Mouse (Mus musculus): ENCODE results near the gene Tm9sf3. TPM values are rescaled to one million over a fixed set of nuclear protein-coding genes. Genes with fewer than 3 reads are reported as not detected.

Gene Tm9sf3
- polyA plus RNA-seq, 1 experiment from 2014 or later: 93.0 TPM

DNA sequence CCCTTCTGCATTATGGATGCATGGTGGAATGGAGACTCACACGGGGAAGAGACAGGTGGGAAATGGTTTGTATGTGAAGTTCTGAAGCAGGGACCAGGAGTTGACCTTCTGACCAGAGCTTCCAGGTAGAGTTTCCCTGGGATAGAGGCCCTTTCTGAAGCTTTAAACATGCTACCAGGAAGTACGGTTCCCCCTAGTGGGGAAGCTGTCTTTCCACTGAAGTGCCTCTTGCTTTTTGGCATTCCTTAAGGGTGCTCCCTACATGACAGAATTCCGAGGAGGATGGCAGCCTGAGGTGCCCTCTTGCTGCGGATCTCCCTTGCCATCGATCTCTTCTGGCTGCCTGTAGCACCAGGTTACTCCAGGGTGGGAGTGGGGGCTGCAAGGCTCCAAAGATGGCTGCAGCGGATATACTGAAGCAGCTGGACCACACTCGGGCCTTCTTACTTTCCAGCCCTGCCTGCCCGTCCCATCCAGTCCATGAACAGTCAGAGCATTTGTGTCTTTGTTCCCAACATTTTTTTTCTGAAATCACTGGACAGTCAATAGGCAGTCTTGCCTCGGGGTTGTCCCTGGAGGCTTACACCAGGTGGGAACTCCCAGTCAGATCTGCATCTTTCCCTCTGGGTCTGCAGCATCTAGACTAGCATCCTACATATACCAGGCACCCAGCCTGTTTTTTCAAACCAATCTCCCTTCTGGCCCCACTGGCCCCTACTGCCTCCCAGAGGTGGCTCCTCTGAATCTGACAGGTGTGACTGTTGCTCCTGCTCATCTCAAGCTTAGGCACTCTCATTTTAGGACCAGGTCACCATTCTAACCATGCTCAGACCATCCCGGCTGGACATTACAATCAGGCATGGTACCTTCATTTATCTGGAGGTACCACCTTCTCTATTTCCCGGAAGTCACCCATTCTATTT is 59.4 kb downstream of the Tm9sf3 start:
- Histone ChIP-seq H3K27ac (no peak overlapping the region), H3K27me3 (replicated peaks) (peaks cover 66% of the 10 kb centered on the region), H3K9me3 (replicated peaks) (no peaks in the 10 kb centered on the region), H3K4me2 (no peak overlapping the region), H3K9ac (no peak overlapping the region), H3K4me1 (peaks cover 11% of the 10 kb centered on the region; the same call in 1 of the 2 replicates), H3K36me3 (peaks cover 4% of the 10 kb centered on the region; the same call in 1 of the 2 replicates), H3K4me3 (no peak overlapping the region)
- WGBS (ENCODE audit: insufficient replicate concordance): 54% methylated on average over 11 of the region's 11 CpGs
- no peak for ATAC-seq

DNA sequence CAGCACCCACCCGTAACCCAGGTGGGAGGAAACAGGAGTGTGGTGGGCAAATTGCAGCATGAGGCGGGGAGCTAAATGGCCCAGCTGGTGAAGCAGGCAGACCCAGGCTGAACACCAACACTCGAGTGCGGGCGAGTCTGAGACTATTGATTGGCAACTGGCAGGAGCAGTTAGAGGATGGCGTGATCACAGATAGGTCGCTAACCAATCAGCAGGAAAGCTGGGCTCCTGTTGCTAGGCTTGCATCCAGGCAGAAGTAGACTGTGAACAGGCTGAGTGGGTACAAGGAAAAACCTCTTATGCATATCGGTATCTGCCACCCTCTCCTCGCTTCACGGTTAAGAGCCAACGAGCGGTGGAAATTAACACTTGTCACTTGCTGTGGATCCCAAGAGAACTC is 66.2 kb downstream of the Tm9sf3 start:
- no peak for ATAC-seq
- Histone ChIP-seq H3K27ac (no peak overlapping the region), H3K27me3 (replicated peaks) (peaks cover 6% of the 10 kb centered on the region; the same call in 1 of the 2 replicates), H3K4me1 (no peaks in the 10 kb centered on the region), H3K4me3 (no peak overlapping the region), H3K4me2 (no peak overlapping the region), H3K36me3 (no peaks in the 10 kb centered on the region), H3K9me3 (replicated peaks) (no peaks in the 10 kb centered on the region), H3K9ac (no peak overlapping the region)
- WGBS (ENCODE audit: insufficient replicate concordance): 75% methylated on average over 12 of the region's 12 CpGs

DNA sequence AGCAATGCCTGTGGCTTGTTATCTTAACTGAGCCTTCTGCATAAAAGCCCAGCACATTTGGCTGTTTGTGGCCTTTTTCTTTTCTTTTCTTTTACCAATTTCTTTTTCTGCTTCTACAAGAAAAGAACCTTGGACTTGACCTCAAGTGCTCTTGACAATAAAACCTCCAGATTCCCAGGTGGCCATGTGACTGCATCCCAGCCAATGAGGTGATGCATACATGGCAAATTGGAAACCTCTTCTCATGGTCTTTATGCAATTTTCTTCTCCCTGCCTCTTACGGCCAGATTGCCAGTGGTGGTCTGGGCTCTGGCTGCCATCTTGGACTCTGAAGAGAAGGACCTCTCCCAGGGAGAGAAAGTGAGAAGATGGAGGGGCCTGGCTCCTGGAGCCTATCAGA is 70.4 kb downstream of the Tm9sf3 start:
- no peaks in the 10 kb centered on the region for H3K9me3 ChIP-seq (replicated peaks)
- no peak overlapping the region for H3K4me3 ChIP-seq
- no peaks in the 10 kb centered on the region for H3K27me3 ChIP-seq (replicated peaks)
- no peak for ATAC-seq
- H3K36me3 ChIP-seq: no peaks in the 10 kb centered on the region
- no peaks in the 10 kb centered on the region for H3K4me1 ChIP-seq
- H3K9ac ChIP-seq: no peak overlapping the region
- WGBS (ENCODE audit: insufficient replicate concordance): 71% methylated on average over 1 of the region's 1 CpGs
- no peak overlapping the region for H3K27ac ChIP-seq
- H3K4me2 ChIP-seq: no peak overlapping the region

DNA sequence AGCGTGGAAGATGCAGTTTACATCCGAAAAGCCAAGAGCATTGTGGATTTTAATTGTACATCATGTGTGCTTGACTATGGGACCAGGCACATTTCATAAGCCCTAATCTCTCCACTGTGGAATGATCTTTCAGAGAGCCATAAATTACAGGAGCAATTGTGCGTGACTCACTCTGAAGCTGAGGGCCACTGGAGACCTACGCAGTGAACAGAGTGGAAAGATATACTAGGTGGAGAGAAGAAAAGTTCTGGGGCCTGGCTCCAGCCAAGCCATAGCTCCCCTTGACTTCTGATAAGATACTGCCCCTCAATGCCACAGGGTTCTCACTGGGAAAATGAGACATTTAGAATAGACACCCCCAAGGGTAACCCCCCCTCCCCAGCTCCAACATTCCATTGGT is 70.8 kb downstream of the Tm9sf3 start:
- Histone ChIP-seq H3K4me2 (no peak overlapping the region), H3K9ac (no peak overlapping the region), H3K36me3 (no peaks in the 10 kb centered on the region), H3K27ac (no peak overlapping the region), H3K4me1 (no peaks in the 10 kb centered on the region), H3K27me3 (replicated peaks) (no peaks in the 10 kb centered on the region), H3K4me3 (no peak overlapping the region), H3K9me3 (replicated peaks) (no peaks in the 10 kb centered on the region)
- no peak for ATAC-seq
- 80% methylated on average over 4 of the region's 4 CpGs for WGBS (ENCODE audit: insufficient replicate concordance)

DNA sequence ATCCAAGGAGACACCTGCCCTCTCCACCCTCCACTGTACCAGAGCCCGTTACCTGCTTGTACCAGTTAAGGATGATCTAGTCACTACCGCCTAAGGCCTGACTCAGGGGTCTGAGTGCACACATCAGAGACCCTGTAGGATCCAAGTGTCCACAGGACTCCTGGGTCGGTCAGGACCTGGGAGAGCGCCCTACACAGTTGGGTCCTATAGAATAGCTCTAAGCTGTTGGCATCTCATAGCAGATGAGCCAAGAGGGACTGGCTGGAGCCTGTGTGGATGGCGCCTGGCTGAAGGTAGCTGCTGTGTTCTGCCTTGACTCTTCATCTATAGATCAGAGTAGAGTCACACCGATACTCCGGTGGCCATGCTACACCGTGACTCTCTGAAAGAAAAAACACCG is 72.1 kb downstream of the Tm9sf3 start:
- Histone ChIP-seq H3K36me3 (no peaks in the 10 kb centered on the region), H3K4me3 (no peak overlapping the region), H3K4me2 (no peak overlapping the region), H3K27me3 (replicated peaks) (no peaks in the 10 kb centered on the region), H3K4me1 (no peaks in the 10 kb centered on the region), H3K9ac (no peak overlapping the region), H3K27ac (no peak overlapping the region), H3K9me3 (replicated peaks) (no peaks in the 10 kb centered on the region)
- ATAC-seq: no peak
- whole genome bisulfite sequencing (ENCODE audit: insufficient replicate concordance): 66% methylated on average over 9 of the region's 9 CpGs

DNA sequence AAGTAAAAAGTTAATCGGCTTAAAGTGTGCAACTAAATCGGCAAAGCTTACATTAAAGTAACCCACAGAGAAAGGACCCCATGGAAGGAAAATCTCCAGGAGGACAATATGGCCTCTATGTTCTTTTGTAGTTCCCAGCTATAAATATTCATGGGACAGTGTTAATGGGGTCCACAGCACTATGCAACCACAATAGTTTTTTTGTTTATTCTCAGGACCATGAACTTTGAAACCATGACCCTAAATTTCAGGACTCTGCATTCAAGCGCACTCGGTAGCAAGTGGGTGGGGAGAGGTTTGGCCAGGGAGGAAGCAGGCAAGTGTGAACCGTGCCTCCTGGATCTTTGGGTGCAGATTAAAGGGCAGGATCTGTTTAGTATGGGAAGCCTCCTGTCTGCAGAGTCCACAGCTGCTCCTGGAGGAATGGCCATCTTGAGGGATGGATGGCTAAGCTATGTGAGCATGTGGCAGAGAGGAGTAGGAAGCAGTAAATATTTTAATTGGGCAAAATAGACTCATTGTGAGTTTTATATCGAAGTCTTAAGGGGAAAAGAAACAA is 72.8 kb downstream of the Tm9sf3 start:
- Histone ChIP-seq H3K4me1 (no peaks in the 10 kb centered on the region), H3K27me3 (replicated peaks) (no peaks in the 10 kb centered on the region), H3K4me2 (no peak overlapping the region), H3K9me3 (replicated peaks) (no peaks in the 10 kb centered on the region), H3K27ac (no peak overlapping the region), H3K9ac (no peak overlapping the region), H3K36me3 (no peaks in the 10 kb centered on the region), H3K4me3 (no peak overlapping the region)
- 62% methylated on average over 6 of the region's 6 CpGs for WGBS (ENCODE audit: insufficient replicate concordance)
- ATAC-seq: no peak

DNA sequence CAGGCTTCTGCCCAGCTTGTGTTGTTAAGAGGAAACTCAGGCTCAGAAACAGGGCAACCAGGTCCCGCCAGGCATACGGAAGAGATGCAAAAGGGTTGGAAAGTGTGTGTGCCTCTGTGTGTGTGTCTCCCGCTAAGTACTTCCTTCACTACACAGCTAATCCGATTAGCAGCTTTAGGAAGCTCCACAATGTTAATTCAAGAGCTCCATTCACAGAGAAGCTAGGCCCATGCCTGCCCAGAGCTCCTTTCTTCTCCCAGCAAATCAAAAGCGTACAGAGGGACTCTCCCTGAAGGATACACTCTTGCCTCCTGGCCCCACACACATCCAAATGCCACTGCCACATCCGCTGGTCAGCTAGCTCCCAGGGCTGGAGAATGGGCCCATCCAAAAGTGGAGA is 86.5 kb downstream of the Tm9sf3 start:
- H3K27ac ChIP-seq: no peak overlapping the region
- H3K4me1 ChIP-seq: no peaks in the 10 kb centered on the region
- no peak overlapping the region for H3K4me3 ChIP-seq
- no peaks in the 10 kb centered on the region for H3K27me3 ChIP-seq (replicated peaks)
- 28% methylated on average over 6 of the region's 6 CpGs for WGBS (ENCODE audit: insufficient replicate concordance)
- H3K9me3 ChIP-seq (replicated peaks): no peaks in the 10 kb centered on the region
- H3K4me2 ChIP-seq: no peak overlapping the region
- H3K36me3 ChIP-seq: no peaks in the 10 kb centered on the region
- no peak overlapping the region for H3K9ac ChIP-seq
- no peak for ATAC-seq

DNA sequence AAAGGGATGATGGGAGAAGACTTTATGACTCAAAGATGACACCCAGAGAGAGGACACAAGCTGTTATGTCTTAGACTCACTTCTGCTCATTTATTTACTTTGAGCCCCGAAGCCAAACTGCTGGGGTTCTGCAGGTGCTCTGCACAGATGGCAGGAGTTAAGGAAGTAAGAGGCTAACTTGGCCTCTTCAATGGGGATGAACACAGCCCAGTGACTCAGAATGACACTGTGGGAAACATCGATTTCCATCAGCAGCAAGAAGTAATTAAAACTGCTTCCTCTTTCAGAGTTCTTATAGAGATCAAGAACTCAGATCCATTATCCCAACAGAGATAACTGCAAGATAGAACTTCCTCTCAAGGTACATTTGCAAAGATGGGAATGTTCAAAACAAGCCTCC is 86.9 kb downstream of the Tm9sf3 start:
- Histone ChIP-seq H3K27ac (no peak overlapping the region), H3K4me2 (no peak overlapping the region), H3K9ac (no peak overlapping the region), H3K4me3 (no peak overlapping the region), H3K27me3 (replicated peaks) (no peaks in the 10 kb centered on the region), H3K4me1 (no peaks in the 10 kb centered on the region), H3K9me3 (replicated peaks) (no peaks in the 10 kb centered on the region), H3K36me3 (no peaks in the 10 kb centered on the region)
- WGBS (ENCODE audit: insufficient replicate concordance): 48% methylated on average over 2 of the region's 2 CpGs
- no peak for ATAC-seq

DNA sequence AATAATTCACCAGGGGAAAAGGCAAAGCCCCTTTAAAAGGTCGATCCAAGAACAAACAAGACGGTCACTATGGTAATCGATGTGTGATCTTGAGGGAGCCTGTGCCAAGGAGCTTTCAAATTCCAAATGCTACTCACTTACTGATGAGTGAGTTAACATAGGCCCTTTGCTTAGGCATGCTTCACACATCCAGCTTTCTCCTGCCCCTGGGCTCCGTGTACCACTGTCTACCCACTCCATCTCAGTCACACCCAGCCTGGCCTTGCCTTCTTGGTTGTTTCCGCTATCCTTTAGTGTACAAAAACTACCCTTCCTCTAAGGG is 97.9 kb downstream of the Tm9sf3 start:
- Histone ChIP-seq H3K27me3 (replicated peaks) (no peaks in the 10 kb centered on the region), H3K36me3 (no peaks in the 10 kb centered on the region), H3K4me1 (no peaks in the 10 kb centered on the region), H3K4me2 (no peak overlapping the region), H3K4me3 (no peak overlapping the region), H3K9me3 (replicated peaks) (no peaks in the 10 kb centered on the region), H3K9ac (no peak overlapping the region), H3K27ac (no peak overlapping the region)
- WGBS (ENCODE audit: insufficient replicate concordance): 77% methylated on average over 5 of the region's 5 CpGs
- no peak for ATAC-seq

DNA sequence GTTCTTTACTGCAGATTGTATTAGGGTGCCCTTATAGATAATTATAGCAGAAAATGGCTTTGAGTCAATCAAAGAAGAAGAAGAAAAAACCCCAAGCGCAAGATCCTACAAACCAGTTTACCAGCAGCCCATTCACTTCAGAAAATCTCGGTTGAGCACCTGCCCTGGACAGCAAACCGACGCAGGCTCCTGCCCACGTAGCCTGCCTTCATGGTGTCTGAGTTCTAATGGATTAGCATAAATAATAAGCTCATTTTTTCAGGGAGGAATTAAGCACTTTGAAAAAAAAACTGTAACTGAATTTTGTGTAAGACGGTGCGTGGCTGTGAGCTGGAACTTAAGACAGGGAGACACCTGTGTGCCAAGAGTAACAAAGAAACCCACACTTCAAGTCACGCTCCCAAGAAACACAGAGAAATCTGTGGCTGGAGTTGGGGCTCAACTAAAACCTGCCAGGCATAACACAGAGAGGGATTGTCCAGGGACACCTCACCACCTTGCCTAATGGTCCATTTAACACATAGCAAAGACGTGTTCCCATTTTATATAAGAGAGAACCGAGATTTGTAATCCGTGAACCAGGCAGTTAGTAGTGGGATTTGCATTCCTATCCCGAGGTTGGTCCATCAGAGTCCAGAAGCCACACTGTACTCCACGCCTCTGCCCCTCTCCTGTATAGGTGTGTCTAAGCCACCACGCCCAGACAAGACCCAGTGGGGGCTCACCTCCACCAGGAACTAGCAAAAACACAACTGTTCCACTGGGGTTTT is 98.5 kb downstream of the Tm9sf3 start:
- ATAC-seq: no peak
- WGBS (ENCODE audit: insufficient replicate concordance): 65% methylated on average over 14 of the region's 14 CpGs
- H3K27ac ChIP-seq: no peak overlapping the region
- no peaks in the 10 kb centered on the region for H3K9me3 ChIP-seq (replicated peaks)
- no peaks in the 10 kb centered on the region for H3K36me3 ChIP-seq
- H3K27me3 ChIP-seq (replicated peaks): no peaks in the 10 kb centered on the region
- H3K4me1 ChIP-seq: no peaks in the 10 kb centered on the region
- H3K9ac ChIP-seq: no peak overlapping the region
- no peak overlapping the region for H3K4me2 ChIP-seq
- H3K4me3 ChIP-seq: no peak overlapping the region

DNA sequence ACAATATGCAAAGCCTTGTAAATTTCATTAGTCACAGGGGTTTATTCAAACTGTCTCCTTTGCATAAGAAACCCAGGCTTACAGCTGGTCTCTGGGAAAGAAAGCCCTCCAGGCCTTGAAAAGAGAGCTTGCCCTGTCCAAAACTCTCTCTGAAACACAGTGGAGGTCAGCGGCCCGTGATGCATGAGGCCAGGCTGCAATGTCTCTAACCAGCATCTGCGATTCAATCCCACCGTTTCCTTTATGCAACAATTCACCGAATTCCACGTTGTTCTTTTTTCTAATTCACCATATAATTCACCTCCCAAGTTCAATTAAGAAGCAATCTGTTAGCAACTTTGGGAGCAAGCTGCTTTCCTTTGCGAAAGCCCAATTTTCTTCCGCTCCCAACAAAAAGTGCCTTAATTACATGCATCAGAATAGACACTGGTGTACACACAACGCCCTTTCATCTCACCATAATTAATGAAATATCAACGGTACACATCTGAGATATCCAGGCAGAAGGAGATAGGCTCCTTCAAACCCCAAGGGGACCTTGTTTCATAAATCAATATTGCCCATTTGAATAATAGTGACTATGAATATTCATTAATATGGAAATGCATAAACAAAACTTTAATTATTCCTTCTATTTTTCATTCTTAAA is 99.2 kb downstream of the Tm9sf3 start:
- Histone ChIP-seq H3K4me1 (no peaks in the 10 kb centered on the region), H3K9me3 (replicated peaks) (no peaks in the 10 kb centered on the region), H3K27me3 (replicated peaks) (no peaks in the 10 kb centered on the region), H3K9ac (no peak overlapping the region), H3K36me3 (no peaks in the 10 kb centered on the region), H3K4me2 (no peak overlapping the region), H3K27ac (no peak overlapping the region), H3K4me3 (no peak overlapping the region)
- ATAC-seq: no peak
- WGBS (ENCODE audit: insufficient replicate concordance): 70% methylated on average over 10 of the region's 10 CpGs
